Mouse (Mus musculus): Measurements from ENCODE around the gene Slc25a27.

GRCm38 (mm10) chr17:43704216-43704930 lies 37.4 kb upstream of the Slc25a27 start:
- TF ChIP-seq CTCF (IDR thresholded peaks at IDR 0.05; ENCODE audit: extremely low read depth, insufficient read depth, insufficient read length, insufficient replicate concordance) (no peak), POLR2A (IDR thresholded peaks at IDR 0.05; ENCODE audit: low read depth, low read length) (no peak)
